Mouse (Mus musculus) liver, postnatal 0 days (tissue): ENCODE measurements around the gene Cebpe. TPM values are rescaled to one million over a fixed set of nuclear protein-coding genes. Genes with fewer than 3 reads are reported as not detected.

Experiments
- ATAC-seq: fragments of 200-750 bp; cut with Nextera tagmentation; 2 replicates; pipeline ENCODE4 v1.8.0; 2017; ENCODE audit warnings: mild to moderate bottlenecking, moderate library complexity
- DNase-seq: peaks from one replicate; pipeline ENCODE4 v3.0.0-alpha.2; 2016
- H3K27ac ChIP-seq: fragments of 300-500 bp; sonication (generic); 2 replicates; pipeline ENCODE4 v1.5.1; 2014; ENCODE audit warnings: antibody characterized with exemption, moderate library complexity, mild to moderate bottlenecking, low read depth
- H3K27me3 ChIP-seq: fragments of 300-500 bp; sonication (generic); 2 replicates; pipeline ENCODE4 v1.6.1; 2014; ENCODE audit warnings: low read length, control low read depth, mixed read lengths; ENCODE audit not compliant: insufficient read depth
- H3K36me3 ChIP-seq: fragments of 300-500 bp; sonication (generic); replicated peaks from 2 replicates; pipeline ENCODE4 v1.6.1; 2014; ENCODE audit warnings: mild to moderate bottlenecking, control low read depth, low read length, moderate library complexity, mixed read lengths; ENCODE audit not compliant: insufficient read depth
- H3K4me1 ChIP-seq: fragments of 300-500 bp; sonication (generic); 2 replicates; pipeline ENCODE4 v1.6.1; 2014; ENCODE audit warnings: antibody characterized with exemption, mild to moderate bottlenecking, control low read depth; ENCODE audit not compliant: insufficient read depth
- H3K4me2 ChIP-seq: fragments of 300-500 bp; sonication (generic); 2 replicates; pipeline ENCODE4 v1.6.1; 2014; ENCODE audit warnings: low read depth, mild to moderate bottlenecking, low read length, moderate library complexity, mixed read lengths
- H3K4me3 ChIP-seq: fragments of 300-500 bp; sonication (generic); 2 replicates; pipeline ENCODE4 v1.5.1; 2014; ENCODE audit warnings: low read depth, low read length
- H3K9ac ChIP-seq: fragments of 300-500 bp; sonication (generic); replicated peaks from 2 replicates; pipeline ENCODE4 v1.6.1; 2014; ENCODE audit warnings: mild to moderate bottlenecking, moderate library complexity
- H3K9me3 ChIP-seq: fragments of 300-500 bp; sonication (generic); 2 replicates; pipeline ENCODE4 v1.6.1; 2016; ENCODE audit warnings: mild to moderate bottlenecking, control low read depth, low read length, mixed read lengths
- CTCF ChIP-seq: sonication (generic); IDR thresholded peaks from 2 replicates; pipeline ENCODE4 v1.5.1; 2016; ENCODE audit warnings: antibody characterized with exemption, low read depth
- EP300 ChIP-seq: IDR thresholded peaks from 2 replicates; pipeline ENCODE4 v1.6.1; 2016; ENCODE audit warnings: antibody characterized with exemption, low read depth, mild to moderate bottlenecking
- WGBS: fragments of 180-500 bp; shearing (Covaris S2); extraction: QIAGEN DNeasy Blood & Tissue Kit; methylation state at CpG from one replicate; pipeline ENCODE4 v1.1.7; 2014; ENCODE audit not compliant: insufficient replicate concordance; 5-methylcytosine and 5-hydroxymethylcytosine counted together
- polyA plus RNA-seq: library from polyadenylated mRNA; unstranded; fragments of >200 nt; fragmentation: Nextera tagmentation; extraction: Ambion mirVana; gene quantifications from 2 replicates; pipeline ENCODE4 v1.2.1, GENCODE M21; 2015

The Cebpe gene
- polyA plus RNA-seq: 13.7 and 15.0 TPM in 2 replicates

- Histone ChIP-seq H3K27ac (peak within 1 kb of the TSS; percentile 76), H3K36me3 (no peaks in the 10 kb centered on the region), H3K4me2 (peak within 1 kb of the TSS; percentile 47), H3K27me3 (no peaks in the 10 kb centered on the region; the same call in 1 of the 2 replicates), H3K4me1 (peaks cover 8% of the 10 kb centered on the region), H3K4me3 (peak within 1 kb of the TSS; percentile 39), H3K9ac (peak within 1 kb of the TSS; percentile 23; the same call in 1 of the 2 replicates), H3K9me3 (no peaks in the 10 kb centered on the region)
- 65% methylated on average over 7 of the region's 7 CpGs for WGBS
- TF ChIP-seq CTCF: no peak
- no peak for ATAC-seq
- no peak for DNase-seq
Observed at GRCm38 (mm10) chr14:54712074-54712473, at the start of gene Cebpe. Cebpe (minus strand) TSS chr14:54712174.

GRCm38 (mm10) chr14:54756382-54756781 is 44.4 kb upstream of the Cebpe start:
- no peak overlapping the region for H3K4me2 ChIP-seq
- H3K9me3 ChIP-seq: no peaks in the 10 kb centered on the region
- TF ChIP-seq EP300 (no peak), CTCF (no peak)
- DNase-seq (peak; percentile 24), ATAC-seq (peak; percentile 67)
- peaks cover 8% of the 10 kb centered on the region for H3K4me1 ChIP-seq
- H3K36me3 ChIP-seq: no peaks in the 10 kb centered on the region
- no peak overlapping the region for H3K4me3 ChIP-seq
- H3K9ac ChIP-seq: no peak overlapping the region
- WGBS: 39% methylated on average over 6 of the region's 6 CpGs
- H3K27me3 ChIP-seq: no peaks in the 10 kb centered on the region
- peak overlapping the region; percentile 69 for H3K27ac ChIP-seq

- H3K9ac ChIP-seq: 0 out of 2 replicates have a peak overlapping the region, but pooled peaks have one; percentile 21
- peaks cover 8% of the 10 kb centered on the region for H3K4me1 ChIP-seq
- 20% methylated on average over 6 of the region's 6 CpGs for WGBS
- no peaks in the 10 kb centered on the region for H3K9me3 ChIP-seq
- DNase-seq (peak; percentile 49), ATAC-seq (peak; percentile 65)
- H3K4me3 ChIP-seq: no peak overlapping the region
- no peaks in the 10 kb centered on the region for H3K27me3 ChIP-seq
- peak overlapping the region; percentile 69 for H3K27ac ChIP-seq
- TF ChIP-seq CTCF: no peak
- TF ChIP-seq EP300: no peak
- peak overlapping the region; percentile 4; the same call in 1 of the 2 replicates for H3K4me2 ChIP-seq
- H3K36me3 ChIP-seq: no peaks in the 10 kb centered on the region
Observed at GRCm38 (mm10) chr14:54754602-54755018, 42.6 kb upstream of the Cebpe start.

GRCm38 (mm10) chr14:54753986-54754601 is 42.1 kb upstream of the Cebpe start:
- Histone ChIP-seq H3K9ac (no peak overlapping the region), H3K4me2 (peak overlapping the region; percentile 4), H3K27ac (peak overlapping the region; percentile 60; the same call in 1 of the 2 replicates), H3K9me3 (no peaks in the 10 kb centered on the region), H3K4me3 (no peak overlapping the region), H3K36me3 (no peaks in the 10 kb centered on the region), H3K27me3 (no peaks in the 10 kb centered on the region), H3K4me1 (peaks cover 8% of the 10 kb centered on the region)
- WGBS: 54% methylated on average over 14 of the region's 14 CpGs
- no peak for ATAC-seq
- no peak for DNase-seq
- TF ChIP-seq EP300: no peak
- no peak for TF ChIP-seq CTCF

- WGBS: 75% methylated on average over 6 of the region's 6 CpGs
Observed at GRCm38 (mm10) chr14:54752938-54753337, 41.0 kb upstream of the Cebpe start.

GRCm38 (mm10) chr14:54751768-54752167 is 39.8 kb upstream of the Cebpe start:
- H3K4me3 ChIP-seq: no peak overlapping the region
- H3K36me3 ChIP-seq: no peaks in the 10 kb centered on the region
- TF ChIP-seq CTCF: no peak
- H3K9ac ChIP-seq: no peak overlapping the region
- peaks cover 8% of the 10 kb centered on the region for H3K4me1 ChIP-seq
- no peaks in the 10 kb centered on the region for H3K27me3 ChIP-seq
- 69% methylated on average over 1 of the region's 1 CpGs for WGBS
- H3K27ac ChIP-seq: no peak overlapping the region
- DNase-seq (no peak), ATAC-seq (no peak)
- H3K4me2 ChIP-seq: no peak overlapping the region
- H3K9me3 ChIP-seq: no peaks in the 10 kb centered on the region

More at GRCm38 (mm10) chr14:54752938-54753337, 41.0 kb upstream of the Cebpe start:
- Histone ChIP-seq H3K27me3 (no peaks in the 10 kb centered on the region), H3K27ac (no peak overlapping the region), H3K4me1 (peaks cover 8% of the 10 kb centered on the region), H3K36me3 (no peaks in the 10 kb centered on the region), H3K4me3 (no peak overlapping the region), H3K9ac (no peak overlapping the region), H3K4me2 (no peak overlapping the region), H3K9me3 (no peaks in the 10 kb centered on the region)
- no peak for TF ChIP-seq EP300
- TF ChIP-seq CTCF: no peak
- DNase-seq (no peak), ATAC-seq (no peak)
